Mouse (Mus musculus) erythroblast, adult 5-6 weeks (primary cell): ENCODE measurements around the gene Ypel3. TPM values are rescaled to one million over a fixed set of nuclear protein-coding genes. Genes with fewer than 3 reads are reported as not detected.

Source experiments
- ATAC-seq: replicated peaks from 2 replicates; pipeline ENCODE4 v1.8.0; 2016; ENCODE audit warnings: moderate number of reproducible peaks, mild to moderate bottlenecking, moderate TSS enrichment, inconsistent platforms; ENCODE audit not compliant: poor library complexity, low FRiP score, severe bottlenecking
- total RNA-seq, 2 experiments: library from RNA; stranded (forward) in 1 of 2; stranded (reverse) in 1 of 2; fragments of 150-400 nt in 1 of 2; fragments of 200-764, 138-1000 nt in 1 of 2; gene quantifications; 2 replicates each; pipeline versions ENCODE4 v1.2.3 to v1.2.4; 2015 to 2017; ENCODE audit warnings: low replicate concordance in 2 of 2

The Ypel3 gene
- total RNA-seq, 2 experiments from 2014 or later = 550 to 752 TPM

- no peak for ATAC-seq
These were observed 27.0 kb downstream of the Ypel3 start for GRCm38 (mm10) chr7:126803751-126804150.

GRCm38 (mm10) chr7:126806956-126807355, 30.2 kb downstream of the Ypel3 start:
- ATAC-seq = peak; percentile 57

- ATAC-seq = no peak
These were observed 30.6 kb downstream of the Ypel3 start for GRCm38 (mm10) chr7:126807405-126807804.

- peak; percentile 89 for ATAC-seq
These were observed 32.1 kb downstream of the Ypel3 start for GRCm38 (mm10) chr7:126808703-126809455.

- ATAC-seq = no peak
These were observed 33.1 kb downstream of the Ypel3 start for GRCm38 (mm10) chr7:126809723-126810369.

GRCm38 (mm10) chr7:126815726-126816222, 39.0 kb downstream of the Ypel3 start:
- no peak for ATAC-seq

- ATAC-seq = no peak
These were observed 39.7 kb downstream of the Ypel3 start for GRCm38 (mm10) chr7:126816494-126816893.

GRCm38 (mm10) chr7:126817595-126817994, 40.8 kb downstream of the Ypel3 start:
- no peak for ATAC-seq

- ATAC-seq = no peak
These were observed 42.1 kb downstream of the Ypel3 start for GRCm38 (mm10) chr7:126818818-126819217.

- ATAC-seq = peak; percentile 80
These were observed 45.2 kb downstream of the Ypel3 start for GRCm38 (mm10) chr7:126821835-126822511.

GRCm38 (mm10) chr7:126822741-126823140, 46.0 kb downstream of the Ypel3 start:
- no peak for ATAC-seq

- no peak for ATAC-seq
These were observed 46.5 kb downstream of the Ypel3 start for GRCm38 (mm10) chr7:126823202-126823711.

GRCm38 (mm10) chr7:126823940-126824339, 47.2 kb downstream of the Ypel3 start:
- no peak for ATAC-seq

- no peak for ATAC-seq
These were observed 48.6 kb downstream of the Ypel3 start for GRCm38 (mm10) chr7:126825403-126825802.

GRCm38 (mm10) chr7:126825952-126826351, 49.2 kb downstream of the Ypel3 start:
- no peak for ATAC-seq

Other genes with a start within 250 kb of the Ypel3 start
Only the 30 nearest of the 31 such genes appear.
- gene Eif3c, start 210.5 kb upstream of the Ypel3 start, total RNA-seq (2015; ENCODE audit: low replicate concordance) = 44.2 and 57.9 TPM in 2 replicates
- gene Eif3c, start 210.5 kb upstream of the Ypel3 start, total RNA-seq (2017; ENCODE audit: low replicate concordance) = 79.4 and 87.0 TPM in 2 replicates
- gene Apobr, start 192.0 kb upstream of the Ypel3 start, total RNA-seq (2015; ENCODE audit: low replicate concordance) = 4.8 and 9.8 TPM in 2 replicates
- gene Apobr, start 192.0 kb upstream of the Ypel3 start, total RNA-seq (2017; ENCODE audit: low replicate concordance) = 9.3 and 9.5 TPM in 2 replicates
- gene Cln3, start 191.1 kb upstream of the Ypel3 start, total RNA-seq (2015; ENCODE audit: low replicate concordance) = 4.4 and 30.9 TPM in 2 replicates
- gene Cln3, start 191.1 kb upstream of the Ypel3 start, total RNA-seq (2017; ENCODE audit: low replicate concordance) = 9.1 and 9.9 TPM in 2 replicates
- gene Il27, start 182.0 kb upstream of the Ypel3 start, total RNA-seq (2015; ENCODE audit: low replicate concordance) = not detected in 2 replicates
- gene Il27, start 182.0 kb upstream of the Ypel3 start, total RNA-seq (2017; ENCODE audit: low replicate concordance) = not detected in 2 replicates
- 10.4 and 11.9 TPM in 2 replicates for gene Nupr1, start 146.1 kb upstream of the Ypel3 start, total RNA-seq (2015; ENCODE audit: low replicate concordance)
- 5.9 and 9.0 TPM in 2 replicates for gene Nupr1, start 146.1 kb upstream of the Ypel3 start, total RNA-seq (2017; ENCODE audit: low replicate concordance)
- gene Sgf29, start 127.6 kb upstream of the Ypel3 start, total RNA-seq (2015; ENCODE audit: low replicate concordance) = 33.6 and 37.9 TPM in 2 replicates
- 6.8 and 17.6 TPM in 2 replicates for gene Sgf29, start 127.6 kb upstream of the Ypel3 start, total RNA-seq (2017; ENCODE audit: low replicate concordance)
- gene Sult1a1, start 100.5 kb upstream of the Ypel3 start, total RNA-seq (2015; ENCODE audit: low replicate concordance) = not detected in 2 replicates
- gene Sult1a1, start 100.5 kb upstream of the Ypel3 start, total RNA-seq (2017; ENCODE audit: low replicate concordance) = 3.6 and 6.0 TPM in 2 replicates
- gene Bola2, start 81.6 kb upstream of the Ypel3 start, total RNA-seq (2015; ENCODE audit: low replicate concordance) = 4.8 and 13.4 TPM in 2 replicates
- gene Bola2, start 81.6 kb upstream of the Ypel3 start, total RNA-seq (2017; ENCODE audit: low replicate concordance) = 11.6 and 27.2 TPM in 2 replicates
- gene Slx1b, start 81.2 kb upstream of the Ypel3 start, total RNA-seq (2015; ENCODE audit: low replicate concordance) = 0.19 and 1.9 TPM in 2 replicates
- 0.42 and 1.4 TPM in 2 replicates for gene Slx1b, start 81.2 kb upstream of the Ypel3 start, total RNA-seq (2017; ENCODE audit: low replicate concordance)
- gene Coro1a, start 69.2 kb upstream of the Ypel3 start, total RNA-seq (2015; ENCODE audit: low replicate concordance) = 127 and 157 TPM in 2 replicates
- 132 and 182 TPM in 2 replicates for gene Coro1a, start 69.2 kb upstream of the Ypel3 start, total RNA-seq (2017; ENCODE audit: low replicate concordance)
- 46.1 and 51.8 TPM in 2 replicates for gene Mapk3, start 17.4 kb upstream of the Ypel3 start, total RNA-seq (2015; ENCODE audit: low replicate concordance)
- 10.9 and 19.4 TPM in 2 replicates for gene Mapk3, start 17.4 kb upstream of the Ypel3 start, total RNA-seq (2017; ENCODE audit: low replicate concordance)
- gene Gdpd3, start 10.6 kb upstream of the Ypel3 start, total RNA-seq (2015; ENCODE audit: low replicate concordance) = 5.6 TPM in 1 of 2 replicates, not detected in the other
- 5.4 and 7.2 TPM in 2 replicates for gene Gdpd3, start 10.6 kb upstream of the Ypel3 start, total RNA-seq (2017; ENCODE audit: low replicate concordance)
- gene Tbx6, start 4.5 kb downstream of the Ypel3 start, total RNA-seq (2015; ENCODE audit: low replicate concordance) = 28.8 and 31.9 TPM in 2 replicates
- gene Tbx6, start 4.5 kb downstream of the Ypel3 start, total RNA-seq (2017; ENCODE audit: low replicate concordance) = 12.3 and 23.2 TPM in 2 replicates
- gene Ppp4c, start 15.5 kb downstream of the Ypel3 start, total RNA-seq (2015; ENCODE audit: low replicate concordance) = 46.7 and 84.9 TPM in 2 replicates
- 43.5 and 62.7 TPM in 2 replicates for gene Ppp4c, start 15.5 kb downstream of the Ypel3 start, total RNA-seq (2017; ENCODE audit: low replicate concordance)
- not detected in 2 replicates for gene Fam57b, start 20.7 kb downstream of the Ypel3 start, total RNA-seq (2015; ENCODE audit: low replicate concordance)
- gene Fam57b, start 20.7 kb downstream of the Ypel3 start, total RNA-seq (2017; ENCODE audit: low replicate concordance) = not detected in 2 replicates
- not detected in 2 replicates for gene 4930451I11Rik, start 54.7 kb downstream of the Ypel3 start, total RNA-seq (2015; ENCODE audit: low replicate concordance)
- gene 4930451I11Rik, start 54.7 kb downstream of the Ypel3 start, total RNA-seq (2017; ENCODE audit: low replicate concordance) = not detected in 2 replicates
- gene Doc2a, start 70.5 kb downstream of the Ypel3 start, total RNA-seq (2015; ENCODE audit: low replicate concordance) = not detected in 2 replicates
- not detected in 2 replicates for gene Doc2a, start 70.5 kb downstream of the Ypel3 start, total RNA-seq (2017; ENCODE audit: low replicate concordance)
- gene Hirip3, start 85.0 kb downstream of the Ypel3 start, total RNA-seq (2015; ENCODE audit: low replicate concordance) = 5.2 and 9.2 TPM in 2 replicates
- 38.2 and 40.8 TPM in 2 replicates for gene Hirip3, start 85.0 kb downstream of the Ypel3 start, total RNA-seq (2017; ENCODE audit: low replicate concordance)
- 14.4 and 35.5 TPM in 2 replicates for gene Ino80e, start 85.4 kb downstream of the Ypel3 start, total RNA-seq (2015; ENCODE audit: low replicate concordance)
- 4.9 and 9.9 TPM in 2 replicates for gene Ino80e, start 85.4 kb downstream of the Ypel3 start, total RNA-seq (2017; ENCODE audit: low replicate concordance)
- gene Taok2, start 107.7 kb downstream of the Ypel3 start, total RNA-seq (2015; ENCODE audit: low replicate concordance) = 6.9 and 9.6 TPM in 2 replicates
- 17.0 and 31.8 TPM in 2 replicates for gene Taok2, start 107.7 kb downstream of the Ypel3 start, total RNA-seq (2017; ENCODE audit: low replicate concordance)
- 4.0 and 6.3 TPM in 2 replicates for gene Tmem219, start 146.0 kb downstream of the Ypel3 start, total RNA-seq (2015; ENCODE audit: low replicate concordance)
- gene Tmem219, start 146.0 kb downstream of the Ypel3 start, total RNA-seq (2017; ENCODE audit: low replicate concordance) = 2.1 and 6.8 TPM in 2 replicates
- 0.77 and 6.9 TPM in 2 replicates for gene Kctd13, start 151.9 kb downstream of the Ypel3 start, total RNA-seq (2015; ENCODE audit: low replicate concordance)
- gene Kctd13, start 151.9 kb downstream of the Ypel3 start, total RNA-seq (2017; ENCODE audit: low replicate concordance) = 0.42 and 1.7 TPM in 2 replicates
- not detected in 2 replicates for gene Asphd1, start 172.6 kb downstream of the Ypel3 start, total RNA-seq (2015; ENCODE audit: low replicate concordance)
- not detected in 2 replicates for gene Asphd1, start 172.6 kb downstream of the Ypel3 start, total RNA-seq (2017; ENCODE audit: low replicate concordance)
- gene Sez6l2, start 173.6 kb downstream of the Ypel3 start, total RNA-seq (2015; ENCODE audit: low replicate concordance) = not detected in 2 replicates
- gene Sez6l2, start 173.6 kb downstream of the Ypel3 start, total RNA-seq (2017; ENCODE audit: low replicate concordance) = 0.84 TPM in 1 of 2 replicates, not detected in the other
- gene Cdipt, start 199.0 kb downstream of the Ypel3 start, total RNA-seq (2015; ENCODE audit: low replicate concordance) = 14.8 and 23.1 TPM in 2 replicates
- gene Cdipt, start 199.0 kb downstream of the Ypel3 start, total RNA-seq (2017; ENCODE audit: low replicate concordance) = 9.5 and 20.9 TPM in 2 replicates
- gene Cdiptos, start 199.1 kb downstream of the Ypel3 start, total RNA-seq (2015; ENCODE audit: low replicate concordance) = 5.0 TPM in 1 of 2 replicates, not detected in the other
- not detected in 2 replicates for gene Cdiptos, start 199.1 kb downstream of the Ypel3 start, total RNA-seq (2017; ENCODE audit: low replicate concordance)
- gene Mvp, start 237.7 kb downstream of the Ypel3 start, total RNA-seq (2015; ENCODE audit: low replicate concordance) = 1.5 and 1.9 TPM in 2 replicates
- gene Mvp, start 237.7 kb downstream of the Ypel3 start, total RNA-seq (2017; ENCODE audit: low replicate concordance) = 5.5 and 7.7 TPM in 2 replicates
- gene Pagr1b, start 239.5 kb downstream of the Ypel3 start, total RNA-seq (2015; ENCODE audit: low replicate concordance) = not detected in 2 replicates
- gene Pagr1b, start 239.5 kb downstream of the Ypel3 start, total RNA-seq (2017; ENCODE audit: low replicate concordance) = not detected in 2 replicates
- gene Pagr1a, start 240.4 kb downstream of the Ypel3 start, total RNA-seq (2015; ENCODE audit: low replicate concordance) = 13.4 and 18.8 TPM in 2 replicates
- 7.0 and 7.1 TPM in 2 replicates for gene Pagr1a, start 240.4 kb downstream of the Ypel3 start, total RNA-seq (2017; ENCODE audit: low replicate concordance)
- 1.7 and 1.9 TPM in 2 replicates for gene Gm42742, start 244.1 kb downstream of the Ypel3 start, total RNA-seq (2015; ENCODE audit: low replicate concordance)
- gene Gm42742, start 244.1 kb downstream of the Ypel3 start, total RNA-seq (2017; ENCODE audit: low replicate concordance) = 8.1 and 9.1 TPM in 2 replicates